Mouse (Mus musculus) right cerebral cortex, adult 18-20 months (tissue): Measurements from ENCODE around the gene Homer1.

Experiments
- DNase-seq: peaks from one replicate; pipeline ENCODE4 v3.0.0; 2022; ENCODE audit warnings: mixed read lengths

Gene Homer1

GRCm38 (mm10) chr13:93406855-93407254, 107.4 kb downstream of the Homer1 start:
- no peak for DNase-seq

GRCm38 (mm10) chr13:93410343-93410742, 110.9 kb downstream of the Homer1 start:
- DNase-seq, result no peak

- DNase-seq, result no peak
These were observed 115.6 kb downstream of the Homer1 start for GRCm38 (mm10) chr13:93415055-93415454.

- no peak for DNase-seq
These were observed 118.9 kb downstream of the Homer1 start for GRCm38 (mm10) chr13:93418292-93418691.

GRCm38 (mm10) chr13:93419779-93420178, 120.3 kb downstream of the Homer1 start:
- DNase-seq, result no peak

- DNase-seq, result no peak
These were observed 123.8 kb downstream of the Homer1 start for GRCm38 (mm10) chr13:93423224-93423623.

GRCm38 (mm10) chr13:93427920-93428876, 128.8 kb downstream of the Homer1 start:
- no peak for DNase-seq

- DNase-seq, result no peak
These were observed 129.8 kb downstream of the Homer1 start for GRCm38 (mm10) chr13:93429205-93429604.

GRCm38 (mm10) chr13:93440167-93440566, 140.7 kb downstream of the Homer1 start:
- DNase-seq, result no peak

GRCm38 (mm10) chr13:93453275-93453674, 153.8 kb downstream of the Homer1 start:
- peak; percentile 33 for DNase-seq
